Mouse (Mus musculus): ENCODE results near the gene Id1. TPM values are rescaled to one million over a fixed set of nuclear protein-coding genes. Genes with fewer than 3 reads are reported as not detected.

Gene Id1
- total RNA-seq, 2 experiments from 2014 or later: 19.5 to 26.4 TPM

DNA sequence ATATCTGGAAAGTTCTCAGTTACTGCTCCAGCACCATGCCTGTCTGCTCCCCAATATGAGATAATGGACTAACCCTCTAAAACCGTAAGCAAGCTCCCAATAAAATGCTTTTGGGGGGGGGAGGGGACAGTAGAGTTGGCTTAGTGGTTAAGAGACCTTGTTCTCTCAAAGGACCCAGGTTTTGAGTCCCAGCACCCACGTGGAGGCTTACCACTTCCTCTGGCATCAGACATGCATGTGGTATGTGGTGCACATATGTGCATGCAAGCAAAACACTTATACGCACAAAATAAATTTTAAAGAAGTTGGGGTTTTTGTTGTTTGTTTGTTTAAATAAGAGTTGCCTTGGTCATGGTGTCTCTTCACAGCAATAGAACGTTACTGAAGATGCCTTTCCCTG lies 39.3 kb downstream of the Id1 start:
- DNase-seq (ENCODE audit: low spot score in 2 of 2): no peak
- intact Hi-C loops (cut with DNase I): no loop called here

GRCm38 (mm10) chr2:152776019-152776418 lies 40.0 kb downstream of the Id1 start:
- intact Hi-C loops (cut with DNase I): no loop called here
- DNase-seq (ENCODE audit: low spot score in 2 of 2): no peak

- peak; percentile 71 to 88 for DNase-seq (ENCODE audit: low spot score in 2 of 2)
- intact Hi-C loops (cut with DNase I): no loop called here
Observed at GRCm38 (mm10) chr2:152776435-152776834, 40.4 kb downstream of the Id1 start.

DNA sequence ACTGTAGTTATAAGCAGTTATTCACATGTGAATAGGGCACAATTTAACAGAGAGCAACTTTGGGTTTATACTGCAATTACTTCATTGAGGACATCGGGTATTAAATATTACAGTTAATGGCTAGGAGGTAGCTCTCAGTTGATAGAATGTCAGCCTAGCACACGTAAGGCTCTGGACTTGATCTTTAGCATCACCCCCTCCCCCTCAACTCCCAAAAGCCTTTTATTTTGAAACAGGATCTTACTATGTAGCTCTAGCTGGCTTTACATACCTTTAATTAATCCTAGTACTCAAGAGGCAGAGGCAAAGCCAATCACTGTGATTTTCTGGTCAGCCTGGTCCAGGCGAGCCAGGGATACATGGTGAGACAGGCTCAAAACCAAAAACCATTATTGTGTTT lies 41.0 kb downstream of the Id1 start:
- intact Hi-C loops (cut with DNase I): no loop called here
- DNase-seq (ENCODE audit: low spot score in 2 of 2): no peak

DNA sequence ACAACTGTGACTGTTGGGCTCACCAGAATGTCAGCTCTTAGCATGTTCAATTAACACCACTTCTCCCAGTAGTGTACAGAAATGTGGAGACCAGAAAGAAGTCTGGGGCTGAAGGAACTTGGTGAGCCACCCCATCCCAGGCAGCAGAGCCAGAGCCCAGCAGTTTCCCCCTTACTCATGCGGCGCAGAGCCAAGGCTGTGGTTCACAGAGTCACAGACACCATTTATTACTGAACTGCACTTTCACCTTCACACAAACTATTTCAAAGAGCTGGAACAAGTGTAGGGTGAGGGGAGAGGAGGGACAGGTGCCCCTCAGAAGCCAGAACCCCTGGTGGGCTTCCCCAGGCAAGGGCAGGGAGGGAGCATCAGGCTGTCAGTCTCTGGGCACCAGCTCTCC lies 44.4 kb downstream of the Id1 start:
- DNase-seq (ENCODE audit: low spot score in 2 of 2): no peak
- intact Hi-C loops (cut with DNase I): no loop called here

DNA sequence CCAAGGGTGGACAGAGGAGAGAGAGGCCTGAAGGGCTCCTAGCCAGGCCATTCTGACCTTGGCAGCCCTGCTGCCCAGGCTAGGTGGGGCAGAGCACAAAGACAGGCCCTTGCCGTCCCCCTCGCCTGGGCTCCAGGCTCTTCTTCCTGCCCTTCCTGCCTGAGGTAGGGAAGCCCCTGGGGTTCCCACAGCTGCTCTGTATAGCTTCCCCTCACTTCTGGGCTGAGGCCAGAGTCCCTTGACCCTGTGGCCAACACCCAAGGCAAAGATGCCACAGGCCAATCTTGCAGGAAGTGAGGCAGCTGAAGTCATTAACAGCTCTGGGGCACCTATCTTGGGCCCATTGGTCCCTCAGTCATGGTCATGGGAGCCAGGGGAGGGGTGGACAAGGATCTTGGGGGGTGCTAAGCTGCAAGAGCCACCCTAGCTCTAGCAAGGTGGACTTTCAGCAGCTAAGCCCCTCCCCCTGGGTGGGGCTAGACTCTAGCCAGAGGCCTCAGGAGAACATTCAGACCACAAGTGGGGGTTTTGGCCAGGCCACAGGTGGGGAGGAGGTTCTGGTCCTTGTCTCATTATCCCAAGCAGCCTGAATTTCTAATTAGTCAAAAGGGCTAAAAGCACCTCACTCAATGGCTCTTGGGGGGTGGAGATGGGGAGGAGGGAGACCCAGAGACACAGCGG lies 45.1 kb downstream of the Id1 start:
- intact Hi-C loops (cut with DNase I): no loop called here
- no peak for DNase-seq (ENCODE audit: low spot score in 2 of 2)

DNA sequence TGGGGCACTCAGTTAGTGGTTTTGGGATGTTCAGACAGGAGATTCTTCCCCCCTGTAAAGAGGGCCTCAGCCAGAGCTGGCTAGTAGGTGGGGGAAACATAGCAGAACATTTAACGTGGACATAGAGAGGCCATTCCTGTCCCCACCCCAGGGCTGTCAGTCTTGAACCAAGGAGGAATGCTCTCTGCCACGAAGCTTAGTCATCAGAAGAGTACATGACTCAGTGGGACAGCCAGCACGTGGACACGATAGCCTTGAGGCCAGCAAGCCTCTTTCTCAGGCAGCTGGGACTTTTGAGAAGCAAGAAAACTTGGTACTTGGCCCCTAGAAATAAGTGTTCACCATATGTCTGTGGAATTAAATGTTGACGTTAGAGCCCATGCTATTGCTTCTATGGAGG lies 46.6 kb downstream of the Id1 start:
- DNase-seq (ENCODE audit: low spot score in 2 of 2): no peak
- intact Hi-C loops (cut with DNase I): no loop called here

DNA sequence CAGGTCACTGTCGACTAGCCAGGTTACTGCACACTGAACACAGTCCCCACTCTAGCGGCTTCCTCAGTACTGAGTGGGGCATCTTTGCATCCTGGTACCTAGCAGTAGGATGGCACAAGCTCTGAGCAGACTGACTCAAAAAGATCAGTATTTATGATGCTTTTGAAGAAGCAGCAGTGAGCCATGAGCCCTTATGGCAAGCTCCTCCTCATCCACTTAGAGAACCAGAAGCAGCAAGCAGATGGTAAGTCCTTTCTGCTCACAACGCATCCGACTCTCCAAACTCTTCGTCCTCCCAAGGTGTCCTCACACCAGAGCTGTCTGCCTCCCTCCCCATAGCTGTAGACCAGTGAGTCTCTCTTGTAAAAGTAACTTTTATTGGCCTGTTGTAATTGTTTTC lies 47.2 kb downstream of the Id1 start:
- DNase-seq (ENCODE audit: low spot score in 2 of 2): no peak

GRCm38 (mm10) chr2:152784640-152785039 lies 48.6 kb downstream of the Id1 start:
- DNase-seq (ENCODE audit: low spot score in 2 of 2): no peak
- intact Hi-C loops (cut with DNase I): loop anchor here (1.0 kb wide), 1 partner anchor 45 kb away; no protein-coding TSS in a partner anchor

More for the DNA sequence above, 47.2 kb downstream of the Id1 start:
- intact Hi-C loops (cut with DNase I): no loop called here

DNA sequence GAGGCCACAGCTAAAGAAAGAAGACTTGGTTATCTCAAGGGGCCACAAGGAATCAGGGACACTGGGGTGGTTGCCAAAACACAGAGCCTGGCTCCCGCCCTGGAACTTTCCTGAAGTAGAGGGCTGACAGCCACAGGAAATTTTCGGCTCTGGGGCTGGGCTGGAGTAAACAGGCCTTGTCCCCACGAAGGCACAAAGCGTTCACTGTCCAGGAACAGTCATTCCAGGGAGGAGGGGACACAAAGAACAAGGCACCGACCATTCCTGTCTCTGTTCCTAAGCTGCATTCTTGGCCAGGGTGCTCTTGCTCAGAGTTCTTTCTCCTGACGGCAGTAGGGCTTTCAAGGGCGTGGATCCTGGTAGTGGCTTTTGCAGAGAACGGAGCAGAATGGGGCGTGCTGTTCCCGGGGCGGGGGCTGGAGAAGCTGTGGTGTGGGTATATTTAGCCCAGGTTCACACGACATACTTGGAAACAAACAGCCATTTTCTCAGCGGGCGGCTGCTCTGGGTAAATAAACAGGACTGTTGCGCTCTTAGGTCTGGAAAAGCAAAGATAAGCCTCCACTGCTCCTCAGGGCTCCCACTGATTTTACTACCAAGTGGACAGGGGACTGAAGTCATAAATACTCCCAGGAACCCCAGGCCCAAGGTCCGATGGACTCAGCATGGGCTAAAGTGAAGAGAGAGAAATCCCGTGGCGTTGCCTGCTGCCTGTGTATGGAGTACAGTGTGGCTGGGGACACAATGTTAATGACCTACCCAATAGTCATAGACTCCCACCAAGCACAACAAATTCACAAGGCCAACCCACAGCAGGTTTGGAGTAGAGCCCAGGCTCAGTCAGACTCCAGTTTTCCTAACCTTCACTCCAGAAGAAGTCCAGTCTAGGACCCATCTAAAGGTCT lies 49.6 kb downstream of the Id1 start:
- intact Hi-C loops (cut with DNase I): loop anchor here (1.0 kb wide), 1 partner anchor 44 kb away; no protein-coding TSS in a partner anchor
- peak; percentile 79 to 90 for DNase-seq (ENCODE audit: low spot score in 2 of 2)

Small RNA genes within 50 kb of the gene (microRNA-seq; reads per million reads assigned to microRNA genes)
- gene Gm23802: 0 reads per million in 2 experiments

Other genes starting within 250 kb of the Id1 start
- gene Defb22, start 246.1 kb upstream of the Id1 start, total RNA-seq (2021): not detected
- gene Defb26, start 224.6 kb upstream of the Id1 start, total RNA-seq (2021): not detected
- not detected for gene Defb28, start 218.0 kb upstream of the Id1 start, total RNA-seq (2021)
- not detected for gene Defb29, start 196.2 kb upstream of the Id1 start, total RNA-seq (2021)
- not detected for gene Gm17416, start 166.9 kb upstream of the Id1 start, total RNA-seq (2021)
- not detected for gene Defb21, start 163.5 kb upstream of the Id1 start, total RNA-seq (2021)
- not detected for gene Defb19, start 155.9 kb upstream of the Id1 start, total RNA-seq (2021)
- not detected for gene Defb45, start 136.9 kb upstream of the Id1 start, total RNA-seq (2021)
- not detected for gene Defb36, start 131.9 kb upstream of the Id1 start, total RNA-seq (2021)
- gene Defb25, start 113.2 kb upstream of the Id1 start, total RNA-seq (2021): not detected
- gene Rem1, start 109.3 kb upstream of the Id1 start, total RNA-seq (2021): under 1 TPM; 0.90 to 0.99 TPM
- gene H13, start 66.8 kb upstream of the Id1 start, total RNA-seq (2021): 10 to 100 TPM; 90.8 to 90.9 TPM
- 10 to 100 TPM; 17.9 to 20.4 TPM for gene Mcts2, start 49.2 kb upstream of the Id1 start, total RNA-seq (2021)
- gene Cox4i2, start 17.9 kb downstream of the Id1 start, total RNA-seq (2021): 1 to 10 TPM; 2.3 to 2.8 TPM
- gene Bcl2l1, start 95.5 kb downstream of the Id1 start, total RNA-seq (2021): 100 to 1,000 TPM; 120 to 127 TPM
- 1 to 10 TPM; 2.6 to 3.0 TPM for gene Tpx2, start 111.7 kb downstream of the Id1 start, total RNA-seq (2021)
- gene Mylk2, start 175.1 kb downstream of the Id1 start, total RNA-seq (2021): not detected
- gene Foxs1, start 197.0 kb downstream of the Id1 start, total RNA-seq (2021): 1 to 10 TPM; 1.2 to 1.7 TPM
- gene Dusp15, start 215.4 kb downstream of the Id1 start, total RNA-seq (2021): 10 to 100 TPM; 23.2 to 28.3 TPM
- gene Ttll9, start 226.2 kb downstream of the Id1 start, total RNA-seq (2021): 1 to 10 TPM; 3.1 to 3.2 TPM